In genomic region chr6:91712097-91712854, GRCm38 (mm10) we compare ENCODE assay signal across 8 mouse cellular contexts. TPM values are rescaled to one million over a fixed set of nuclear protein-coding genes. Genes with fewer than 3 reads are reported as not detected.
DNase-seq lines count a peak whose midpoint lies in the region; ATAC-seq and TF ChIP-seq lines count a peak whose summit lies in the region.

No protein-coding gene starts in this region.

- H3K9ac ChIP-seq in liver, embryonic 14.5 days (replicated peaks): no peak overlapping the region
- peak overlapping the region; percentile 4; the same call in 1 of the 2 replicates for H3K9ac ChIP-seq in stomach, embryonic 16.5 days (ENCODE audit: low read length)

- peak; percentile 48; the same call in 1 of the 2 replicates for ATAC-seq in liver, embryonic 14.5 days (ENCODE audit: insufficient read depth)
- peak; percentile 20 for ATAC-seq in stomach, embryonic 16.5 days (ENCODE audit: insufficient read depth, low FRiP score)
- no peak for ATAC-seq in CD4-positive, CD25-positive, alpha-beta regulatory T cell, adult 4 months

- no peak for DNase-seq in cerebellum, adult 2 months
- no peak for DNase-seq in cerebellum, postnatal 36 days
- no peak for DNase-seq in thymus, adult 2 months
- no peak for DNase-seq in thymus, postnatal 10 days (ENCODE audit: low spot score in 2 of 2)
- no peak for DNase-seq in liver, embryonic 14.5 days (ENCODE audit: low read depth in 3 of 3, low spot score in 3 of 3)
- DNase-seq in kidney, adult 8-10 months: no peak

- no peak for TF ChIP-seq CTCF in cerebellum, adult 2 months (IDR thresholded peaks at IDR 0.05; ENCODE audit: borderline replicate concordance, insufficient read depth, low read depth, low read length)
- no peak for TF ChIP-seq CTCF in thymus, adult 2 months (IDR thresholded peaks at IDR 0.05; ENCODE audit: borderline replicate concordance, control insufficient read depth, extremely low read depth, insufficient read depth, low read length, poor library complexity)
- no peak for TF ChIP-seq CTCF in liver, embryonic 14.5 days (IDR thresholded peaks at IDR 0.05; ENCODE audit: low read depth)

- TF ChIP-seq POLR2A in cerebellum, adult 2 months (IDR thresholded peaks at IDR 0.05; ENCODE audit: borderline replicate concordance, insufficient read depth, low read length): no peak
- no peak for TF ChIP-seq POLR2A in thymus, adult 2 months (IDR thresholded peaks at IDR 0.05; ENCODE audit: control insufficient read depth, extremely low read depth, insufficient read depth, low read length, poor library complexity)

- no peaks in the 10 kb centered on the region for H3K9me3 ChIP-seq in liver, embryonic 14.5 days (ENCODE audit: control insufficient read depth, low read length)
- no peaks in the 10 kb centered on the region for H3K9me3 ChIP-seq in stomach, embryonic 16.5 days (replicated peaks; ENCODE audit: control insufficient read depth, low read length)

- no peak overlapping the region for H3K4me3 ChIP-seq in cerebellum, adult 2 months (replicated peaks; ENCODE audit: insufficient read depth, low read depth, low read length)
- no peak overlapping the region for H3K4me3 ChIP-seq in thymus, adult 2 months (ENCODE audit: control insufficient read depth, insufficient read depth, low read length)
- H3K4me3 ChIP-seq in liver, embryonic 14.5 days (ENCODE audit: insufficient read depth in 1 of 2, low read depth in 2 of 2, low read length in 2 of 2): no peak overlapping the region
- H3K4me3 ChIP-seq in stomach, embryonic 16.5 days (replicated peaks; ENCODE audit: low read length): no peak overlapping the region

- H3K36me3 ChIP-seq in thymus, adult 2 months (ENCODE audit: control insufficient read depth, insufficient read depth, low read length): no peaks in the 10 kb centered on the region
- no peaks in the 10 kb centered on the region for H3K36me3 ChIP-seq in liver, embryonic 14.5 days (replicated peaks; ENCODE audit: control insufficient read depth, insufficient read depth, low read depth)
- 0 out of 2 replicates have a peak, but pooled peaks cover 6% of the 10 kb centered on the region for H3K36me3 ChIP-seq in stomach, embryonic 16.5 days (ENCODE audit: control insufficient read depth, insufficient read depth, low read length)

- no peaks in the 10 kb centered on the region for H3K27me3 ChIP-seq in cerebellum, adult 2 months (ENCODE audit: control insufficient read depth, insufficient read depth, low read length)
- H3K27me3 ChIP-seq in thymus, adult 2 months (ENCODE audit: control insufficient read depth, insufficient read depth, low read length): no peaks in the 10 kb centered on the region
- H3K27me3 ChIP-seq in liver, embryonic 14.5 days (ENCODE audit: control insufficient read depth, insufficient read depth, low read length): no peaks in the 10 kb centered on the region
- no peaks in the 10 kb centered on the region for H3K27me3 ChIP-seq in stomach, embryonic 16.5 days (ENCODE audit: control insufficient read depth, insufficient read depth, low read length)

- H3K4me1 ChIP-seq in cerebellum, adult 2 months (ENCODE audit: control insufficient read depth, insufficient read depth, low read length): peaks cover 12% of the 10 kb centered on the region; the same call in 1 of the 2 replicates
- peaks cover 37% of the 10 kb centered on the region for H3K4me1 ChIP-seq in thymus, adult 2 months (replicated peaks; ENCODE audit: control insufficient read depth, insufficient read depth, low read length)
- peaks cover 0 to 25% of the 10 kb centered on the region in 2 experiments; a peak in 2 of 4 replicates for H3K4me1 ChIP-seq in liver, embryonic 14.5 days (replicated peaks; ENCODE audit: control insufficient read depth in 2 of 2, insufficient read depth in 2 of 2, low read length in 1 of 2)
- H3K4me1 ChIP-seq in stomach, embryonic 16.5 days (ENCODE audit: control insufficient read depth, insufficient read depth, low read length): peaks cover 34% of the 10 kb centered on the region

- H3K27ac ChIP-seq in cerebellum, adult 2 months (ENCODE audit: insufficient read depth, low read length): peak overlapping the region; percentile 7; the same call in 1 of the 2 replicates
- peak overlapping the region; percentile 47; the same call in 1 of the 2 replicates for H3K27ac ChIP-seq in thymus, adult 2 months (ENCODE audit: control insufficient read depth, insufficient read depth, low read length)
- H3K27ac ChIP-seq in liver, embryonic 14.5 days: no peak overlapping the region; the same call in 1 of the 2 replicates
- H3K27ac ChIP-seq in stomach, embryonic 16.5 days (ENCODE audit: low read length): peak overlapping the region; percentile 66

- H3K4me2 ChIP-seq in liver, embryonic 14.5 days (ENCODE audit: low read depth): no peak overlapping the region
- 0 out of 2 replicates have a peak overlapping the region, but pooled peaks have one; percentile 0 for H3K4me2 ChIP-seq in stomach, embryonic 16.5 days (ENCODE audit: low read depth, low read length)

- TF ChIP-seq EP300 in liver, embryonic 14.5 days (IDR thresholded peaks at IDR 0.05; ENCODE audit: low read depth): no peak

- 88% methylated on average over 4 of the region's 4 CpGs for WGBS in cerebellum, adult 2 months
- WGBS in thymus, adult 2 months: 13% methylated on average over 4 of the region's 4 CpGs
- 21% methylated on average over 4 of the region's 4 CpGs for WGBS in liver, embryonic 14.5 days (ENCODE audit: insufficient replicate concordance)
- 30% methylated on average over 4 of the region's 4 CpGs for WGBS in stomach, embryonic 16.5 days

RNA-seq across cellular contexts. Expression of gene Slc6a6, which starts 28.4 kb away (rescaled TPM):
- polyA plus RNA-seq in cerebellum, adult 2 months (2012; rRNA removed): 73.3 and 79.3 TPM in 2 replicates
- polyA plus RNA-seq in thymus, adult 2 months (2012; rRNA removed): 141 and 179 TPM in 2 replicates
- 8.0 and 9.0 TPM in 2 replicates for polyA plus RNA-seq in liver, embryonic 14.5 days (2012; rRNA removed)
- polyA plus RNA-seq in liver, embryonic 14.5 days (2014; fragmentation: Nextera tagmentation; extraction: Ambion mirVana): 7.5 and 11.4 TPM in 2 replicates
- 54.4 and 59.5 TPM in 2 replicates for polyA plus RNA-seq in stomach, embryonic 16.5 days (2015; fragmentation: Nextera tagmentation; extraction: Ambion mirVana)
- 10 to 100 TPM; 43.3 to 45.1 TPM for polyA plus RNA-seq in CD4-positive, CD25-positive, alpha-beta regulatory T cell, adult 4 months (2017; shearing (Covaris generic))
